Mouse (Mus musculus) olfactory bulb, adult 2 months (tissue): ENCODE measurements at regions not wholly inside any gene's neighbourhood (a gene's known extent, or its start where the extent isn't known, plus 50 kb on each side); places are given as distances from the start of the nearest gene placed in this dataset.

Experiments used
- CTCF ChIP-seq: fragments of 200-500 bp; IDR thresholded peaks from 2 replicates; pipeline ENCODE4 v1.5.1; 2012; ENCODE audit warnings: low read depth, mild to moderate bottlenecking, low read length, moderate library complexity; ENCODE audit not compliant: insufficient read depth
- POLR2A ChIP-seq: fragments of 200-500 bp; IDR thresholded peaks from 2 replicates; pipeline ENCODE4 v1.6.1; 2012; ENCODE audit warnings: mild to moderate bottlenecking, low read depth, low read length, moderate library complexity; ENCODE audit not compliant: insufficient read depth

DNA sequence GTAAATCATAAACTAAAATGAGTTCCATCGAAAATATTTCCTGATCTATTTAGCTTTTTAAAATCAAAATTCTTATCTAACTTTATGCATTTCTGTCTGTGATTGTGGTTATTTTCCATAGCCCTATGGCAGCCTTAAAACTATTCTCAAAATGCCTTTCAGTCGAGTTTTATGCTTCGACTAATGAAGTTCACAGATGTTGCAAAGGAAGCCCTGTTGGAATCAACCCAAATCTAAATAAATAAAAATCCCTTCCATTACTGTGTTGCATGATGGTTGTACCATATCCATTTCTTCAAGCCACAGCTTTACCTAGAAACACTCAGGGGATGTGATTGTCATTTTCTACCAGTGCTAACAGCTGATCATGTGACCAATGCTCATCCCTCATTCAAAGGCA lies 585.6 kb upstream of the N6amt1 start:
- TF ChIP-seq CTCF (no peak), POLR2A (no peak)
